In genomic region chr17:10784401-10784920, GRCm38 (mm10) we compare ENCODE assay signal across 23 mouse cellular contexts. TPM values are rescaled to one million over a fixed set of nuclear protein-coding genes. Genes with fewer than 3 reads are reported as not detected.
A peak's percentile ranks its signal among the peaks of the same experiment; 100 is the strongest.
DNase-seq lines count a peak whose midpoint lies in the region; ATAC-seq lines count a peak whose summit lies in the region.
"Had no signal": no experiment of that assay in that cellular context is flagged by ENCODE, and none has a peak within 500 bp of the region (broad histone marks: within the 10 kb centered on the region; RNA-seq: fewer than 3 reads in every experiment).

No protein-coding gene starts in this region.

- 72% methylated on average over 4 of the region's 4 CpGs for WGBS in forebrain, embryonic 15.5 days

- intact Hi-C loops in heart, postnatal 14 days (cut with DNase I), result no loop called here

- H3K9ac ChIP-seq in forebrain, embryonic 15.5 days (replicated peaks), result no peak overlapping the region
- H3K9ac ChIP-seq: hindbrain, embryonic 15.5 days; limb, embryonic 13.5 days; liver, embryonic 13.5 days; lung, embryonic 14.5 days had no signal

- H3K4me3 ChIP-seq in forebrain, embryonic 15.5 days, result no peak overlapping the region
- H3K4me3 ChIP-seq: erythroblast, embryonic 14.5 days; heart, embryonic 10.5 days; hindbrain, embryonic 15.5 days; limb, embryonic 13.5 days; liver, embryonic 13.5 days had no signal

- no peaks in the 10 kb centered on the region for H3K9me3 ChIP-seq in forebrain, embryonic 15.5 days
- H3K9me3 ChIP-seq: heart, embryonic 10.5 days; hindbrain, embryonic 15.5 days; limb, embryonic 13.5 days; liver, embryonic 13.5 days had no signal

- no peak overlapping the region for H3K4me2 ChIP-seq in forebrain, embryonic 15.5 days (replicated peaks)
- H3K4me2 ChIP-seq: hindbrain, embryonic 15.5 days; limb, embryonic 13.5 days; liver, embryonic 13.5 days; lung, embryonic 14.5 days; midbrain, embryonic 11.5 days had no signal

- H3K36me3 ChIP-seq in forebrain, embryonic 15.5 days, result no peaks in the 10 kb centered on the region
- H3K36me3 ChIP-seq: heart, embryonic 10.5 days; hindbrain, embryonic 15.5 days; limb, embryonic 13.5 days; liver, embryonic 13.5 days had no signal

- no peaks in the 10 kb centered on the region for H3K27me3 ChIP-seq in forebrain, embryonic 15.5 days
- H3K27me3 ChIP-seq: hindbrain, embryonic 15.5 days; limb, embryonic 13.5 days; liver, embryonic 13.5 days had no signal

- H3K27ac ChIP-seq in forebrain, embryonic 15.5 days (replicated peaks), result no peak overlapping the region
- H3K27ac ChIP-seq: heart, embryonic 10.5 days; hindbrain, embryonic 15.5 days; limb, embryonic 13.5 days; liver, embryonic 13.5 days; macrophage had no signal

- H3K4me1 ChIP-seq in forebrain, embryonic 15.5 days, result no peaks in the 10 kb centered on the region
- H3K4me1 ChIP-seq: limb, embryonic 13.5 days; liver, embryonic 13.5 days had no signal

- peak; percentile 29 to 52 for DNase-seq in adrenal gland, adult (ENCODE audit: inconsistent age in 2 of 2, low spot score in 1 of 2)
- no peak for DNase-seq in adrenal gland, adult 8-10 months
- peak; percentile 88 for DNase-seq in heart, adult 11 months
- no peak for DNase-seq in heart, postnatal 14 days
- DNase-seq in 3T3-L1 (ENCODE audit: low read depth, low spot score), result peak; percentile 8
- peak; percentile 17 for DNase-seq in gastrocnemius, postnatal 10 days
- DNase-seq in c-Kit-positive CD71-positive TER-119-positive erythroid progenitor cells, embryonic 14.5 days (ENCODE audit: low spot score), result no peak
- DNase-seq: cerebellum, adult 18-20 months; kidney, adult 11 months; liver, embryonic 13.5 days; lung, embryonic 14.5 days; spleen, adult 18-20 months; thymus, adult 18-20 months had no signal

- ATAC-seq in forebrain, embryonic 15.5 days (replicated peaks), result no peak
- ATAC-seq: activated CD4-positive, CD25-positive, alpha-beta regulatory T cell, adult 4 months; CD4-positive, CD25-positive, alpha-beta regulatory T cell, adult 4 months; forebrain, embryonic 14.5 days had no signal

RNA-seq across cellular contexts. Expression of gene Pacrg, which starts 55.6 kb away (rescaled TPM):
- 1 to 10 TPM; 2.2 to 6.4 (median 4.8) TPM for total RNA-seq in adrenal gland, adult 8-10 months (2022)
- total RNA-seq in heart, postnatal 14 days (2021), result 1 to 10 TPM in 1 of 2 experiments, under 1 TPM in 1; 0.66 to 1.4 TPM
- total RNA-seq in gastrocnemius, postnatal 10 days (2021), result 1 to 10 TPM; 1.9 to 2.1 TPM
- 6.2 and 9.7 TPM in 2 replicates for polyA plus RNA-seq in forebrain, embryonic 15.5 days (2015; fragmentation: Nextera tagmentation; extraction: Ambion mirVana)
- polyA plus RNA-seq: activated CD4-positive, CD25-positive, alpha-beta regulatory T cell, adult 4 months; CD4-positive, CD25-positive, alpha-beta regulatory T cell, adult 4 months; erythroblast, embryonic 14.5 days had no signal

RNA-seq across cellular contexts. Expression of gene Prkn, which starts 55.7 kb away (rescaled TPM):
- 10 to 100 TPM; 12.0 to 26.3 (median 18.2) TPM for total RNA-seq in adrenal gland, adult 8-10 months (2022)
- 10 to 100 TPM in 1 of 2 experiments, 1 to 10 TPM in 1; 7.0 to 10.9 TPM for total RNA-seq in heart, postnatal 14 days (2021)
- total RNA-seq in gastrocnemius, postnatal 10 days (2021), result 10 to 100 TPM; 12.7 to 15.9 TPM
- polyA plus RNA-seq in forebrain, embryonic 15.5 days (2015; fragmentation: Nextera tagmentation; extraction: Ambion mirVana), result 2.6 and 3.6 TPM in 2 replicates
- polyA plus RNA-seq: erythroblast, embryonic 14.5 days had no signal

Comparison
In these comparisons a context has a peak if more than half of its experiments do, and no peak if none do; other contexts are left out.
1. DNase-seq: peak in adrenal gland, adult (2 of 2), heart, adult 11 months (single experiment), 3T3-L1 (single experiment) and gastrocnemius, postnatal 10 days (single experiment); none in adrenal gland, adult 8-10 months (single experiment), heart, postnatal 14 days (0 of 2) and c-Kit-positive CD71-positive TER-119-positive erythroid progenitor cells, embryonic 14.5 days (single experiment).